Mouse (Mus musculus): ENCODE measurements around the gene Rtn4.

DNA sequence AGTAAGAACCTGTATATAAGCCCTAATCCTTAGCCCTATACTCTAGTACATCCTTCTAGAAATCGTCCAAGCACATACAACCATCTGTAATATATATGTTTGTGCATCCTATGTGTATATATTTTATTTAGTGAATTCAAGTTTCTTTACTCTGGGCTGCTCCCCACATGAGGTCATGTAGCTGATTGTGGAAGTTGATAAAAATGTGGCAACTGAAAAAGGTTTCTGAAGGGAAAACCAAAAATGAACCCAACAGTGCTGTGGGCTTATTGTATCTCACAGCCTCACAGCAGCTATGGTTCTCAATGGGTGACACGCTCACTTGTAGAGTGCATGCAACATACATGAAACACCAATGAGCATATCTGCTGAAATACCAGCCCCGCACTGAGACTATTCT is 25.1 kb upstream of the Rtn4 start:
- TF ChIP-seq CTCF (IDR thresholded peaks at IDR 0.05; ENCODE audit: insufficient read depth, low read depth, low read length): no peak
- no peak for TF ChIP-seq POLR2A (IDR thresholded peaks at IDR 0.05; ENCODE audit: insufficient read depth, low read depth, low read length)
